Mouse (Mus musculus) regulatory T cell (primary cell): ENCODE data around the gene Omg.

Source experiments
- in situ Hi-C: fragments of 300-600 bp; cut with MboI, MseI; formaldehyde crosslinking; loops from one replicate; pipeline ENCODE4 v1.15.1; 2025; ENCODE audit warnings: high pct_unique_total_duplicates

Omg gene

DNA sequence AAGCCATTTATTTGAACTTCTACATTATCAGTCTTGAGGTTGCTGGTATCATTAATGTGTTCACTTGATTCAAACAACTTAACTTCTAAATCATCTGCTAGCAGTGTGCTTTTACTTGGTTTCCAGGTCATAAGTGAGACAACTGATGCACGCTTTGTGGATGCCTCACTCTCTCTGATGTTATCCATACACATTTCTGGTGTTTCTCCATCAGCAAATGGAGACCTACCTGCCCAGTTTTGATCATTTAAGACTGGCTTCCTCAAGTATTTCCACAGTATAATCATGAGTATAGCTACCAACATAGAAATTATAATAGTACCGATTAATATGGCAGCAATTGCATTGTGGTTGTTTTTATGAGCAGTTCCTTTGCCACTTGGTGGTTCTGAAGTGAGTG lies 11.9 kb upstream of the Omg start:
- in situ Hi-C loops = no loop called here

DNA sequence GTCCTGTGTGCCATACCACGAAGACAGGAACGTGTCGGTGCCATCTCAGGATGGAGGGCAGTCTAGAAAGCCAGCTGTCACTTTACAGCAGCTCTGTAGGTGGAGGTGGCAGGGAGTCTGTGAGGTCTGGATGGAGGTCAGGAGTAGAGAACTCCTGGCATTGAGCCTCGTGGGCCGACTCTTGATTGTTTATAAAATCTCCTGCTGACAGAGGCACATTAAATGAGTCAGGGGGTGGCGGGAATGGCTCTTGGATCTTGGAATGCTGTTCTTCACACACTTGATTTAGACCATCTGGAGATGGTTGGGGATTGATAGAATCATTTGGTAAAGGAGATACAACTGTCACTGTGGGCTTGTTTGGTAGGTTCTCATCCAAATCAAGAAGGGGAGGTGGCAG lies 11.4 kb upstream of the Omg start:
- in situ Hi-C loops = no loop called here

DNA sequence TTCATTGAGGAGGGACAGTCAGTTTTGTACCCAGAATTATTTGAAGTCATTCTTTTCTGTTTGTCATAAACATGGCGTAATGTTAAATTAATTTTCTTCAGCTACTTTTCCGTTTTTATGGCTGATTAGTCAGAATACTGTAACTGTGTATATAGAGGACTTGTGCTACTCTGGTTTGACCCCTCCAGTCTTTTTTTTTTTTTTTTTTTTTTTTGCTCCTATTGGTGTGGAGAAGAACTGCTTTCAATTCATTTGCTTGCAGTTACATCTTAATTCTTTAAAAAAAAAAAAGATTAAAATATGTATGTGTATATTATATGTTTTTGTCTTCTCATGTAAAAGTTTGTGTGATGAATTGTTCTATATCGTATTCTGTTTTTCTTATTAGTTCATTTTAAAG lies 8.1 kb upstream of the Omg start:
- in situ Hi-C loops = no loop called here

DNA sequence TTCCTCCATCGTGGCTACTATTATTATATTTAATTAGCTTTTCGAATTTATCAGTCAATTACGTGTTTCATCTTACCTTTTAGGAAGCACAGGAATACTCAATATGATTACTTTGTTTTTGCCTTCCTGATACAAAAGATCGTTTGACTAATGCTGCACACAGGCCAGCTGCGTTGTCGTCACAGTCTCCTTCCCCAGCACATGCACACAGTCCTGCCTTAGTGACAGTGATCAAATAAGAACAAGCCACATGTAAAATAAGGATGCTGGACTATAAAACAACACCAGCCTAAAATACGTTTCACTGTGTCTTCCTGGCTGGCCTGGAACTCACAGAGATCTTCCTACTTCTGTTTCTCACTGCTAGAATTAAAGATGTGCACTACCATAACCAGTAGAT lies 622 bp upstream of the Omg start:
- in situ Hi-C loops = no loop called here

DNA sequence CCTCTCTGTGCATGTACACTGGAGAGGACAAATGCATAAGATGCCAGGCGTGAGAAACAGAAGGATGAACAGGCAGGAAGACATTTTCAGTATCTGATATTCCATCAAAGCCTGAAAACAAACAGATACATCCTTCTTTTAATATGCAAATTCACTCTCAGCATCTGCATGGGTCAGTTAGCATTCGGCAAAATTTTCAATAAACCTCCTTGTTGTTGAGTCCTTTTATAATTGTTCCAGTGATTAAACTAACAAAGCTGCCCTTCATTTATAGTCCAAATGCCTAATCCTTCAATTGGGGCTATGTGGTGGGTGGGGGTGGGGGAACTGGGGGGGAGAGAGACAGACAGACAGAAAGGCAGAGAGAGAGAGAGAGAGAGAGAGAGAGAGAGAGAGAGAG lies 967 bp downstream of the Omg start:
- in situ Hi-C loops = no loop called here

DNA sequence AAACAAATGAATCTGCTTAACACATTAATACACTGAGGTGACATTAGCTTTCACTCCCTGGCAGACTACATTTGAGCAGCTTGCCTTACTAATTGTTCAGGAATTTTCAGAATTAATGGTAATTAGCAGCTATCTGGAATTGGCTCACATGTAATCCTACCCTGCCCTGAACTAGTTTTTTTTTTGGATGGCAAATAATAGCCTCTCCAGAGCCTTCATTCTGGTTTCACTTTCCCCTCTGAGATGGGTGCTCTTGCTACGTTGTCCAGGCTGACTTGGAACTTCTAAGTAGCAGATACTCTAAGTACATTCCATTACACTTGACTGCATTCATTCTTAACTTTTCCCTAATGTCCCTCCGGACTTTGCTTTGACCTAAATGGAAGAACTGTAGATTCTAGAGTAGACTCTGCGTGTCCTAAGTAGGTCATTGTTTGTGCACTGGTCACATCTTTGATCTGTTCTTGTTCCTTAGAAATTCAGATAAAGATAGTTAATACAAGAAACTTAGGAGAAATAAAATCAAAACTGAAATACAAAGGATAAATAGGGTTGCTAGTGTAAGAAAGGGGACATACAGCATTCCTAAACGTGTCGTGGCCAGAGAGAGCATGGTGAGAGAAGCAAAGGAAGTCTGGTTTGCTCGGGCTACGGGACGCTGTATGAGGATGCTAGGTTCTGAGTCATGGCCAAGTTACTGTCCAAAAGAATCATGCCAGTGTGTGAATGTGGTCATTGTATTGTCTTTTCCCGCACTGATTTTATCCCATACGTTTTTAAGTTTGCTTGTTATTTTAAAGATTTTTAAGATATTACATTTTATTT lies 8.7 kb downstream of the Omg start:
- in situ Hi-C loops = no loop called here

DNA sequence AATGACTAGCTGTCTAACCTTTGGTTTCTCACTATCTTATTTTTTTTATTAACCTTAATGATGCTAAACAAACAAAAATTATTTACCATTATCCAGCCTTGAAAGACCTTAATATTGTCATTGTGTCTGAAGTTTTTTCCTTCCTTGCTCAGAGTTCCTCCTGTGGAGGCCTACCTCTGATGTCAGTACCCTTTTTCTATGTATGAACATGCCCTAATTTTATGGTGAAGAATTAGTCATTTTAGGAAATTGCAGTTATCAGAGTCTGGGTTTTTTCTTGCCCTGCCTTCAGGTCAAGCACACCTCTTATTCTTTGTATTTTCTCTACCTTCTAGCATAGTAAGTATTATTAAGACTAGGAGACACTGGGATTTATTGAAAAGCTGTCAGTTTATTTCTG lies 19.2 kb downstream of the Omg start:
- in situ Hi-C loops = no loop called here

DNA sequence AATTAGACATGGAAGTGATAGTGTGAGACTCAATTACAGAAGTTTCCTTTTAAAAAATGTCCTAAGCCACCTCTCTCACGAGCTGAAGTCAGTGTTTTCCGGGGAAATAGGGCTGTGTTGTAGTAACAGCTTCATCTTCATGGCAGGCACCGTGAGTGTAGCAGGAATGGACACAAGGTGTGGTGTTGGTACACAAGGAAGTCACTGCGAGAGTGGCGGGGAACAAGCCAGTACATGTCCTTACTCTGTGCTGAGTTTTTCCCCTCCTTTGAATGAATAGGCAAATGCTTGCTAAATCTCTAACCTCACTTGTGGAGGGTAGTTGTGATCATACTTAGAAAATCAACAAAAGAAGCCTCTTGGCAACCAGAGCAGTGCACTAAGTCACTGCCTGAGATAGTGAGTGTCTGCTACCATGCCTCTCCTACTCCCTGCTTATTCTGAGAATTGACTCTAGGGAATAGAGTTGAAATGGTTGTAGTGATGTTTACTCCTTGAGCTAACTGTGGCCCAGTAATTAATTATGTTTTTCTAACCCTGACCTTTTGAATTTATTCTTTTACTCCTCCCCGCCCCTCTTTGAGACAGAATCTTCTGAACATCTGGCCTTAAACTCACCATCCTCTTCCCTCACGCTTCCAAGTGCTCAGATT lies 19.9 kb downstream of the Omg start:
- in situ Hi-C loops = no loop called here

DNA sequence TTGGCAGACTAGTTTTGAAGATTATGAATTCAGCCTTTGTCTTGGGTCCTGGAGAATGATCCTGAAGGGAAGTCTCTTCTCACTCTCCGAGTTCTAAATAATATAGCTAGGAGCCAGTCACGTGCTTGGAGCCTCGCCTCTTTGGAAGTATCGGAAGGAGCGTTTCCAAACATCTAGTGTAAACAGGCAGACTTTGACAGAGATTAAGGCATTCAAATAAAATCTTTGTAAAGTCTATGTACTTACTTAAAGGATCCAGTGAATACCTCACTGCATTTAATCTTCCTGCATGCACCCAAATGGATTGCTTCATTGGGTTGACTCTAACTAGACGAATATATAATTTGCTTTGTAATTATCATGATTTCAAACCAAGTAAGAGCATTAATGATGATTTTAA lies 20.5 kb downstream of the Omg start:
- in situ Hi-C loops = no loop called here

DNA sequence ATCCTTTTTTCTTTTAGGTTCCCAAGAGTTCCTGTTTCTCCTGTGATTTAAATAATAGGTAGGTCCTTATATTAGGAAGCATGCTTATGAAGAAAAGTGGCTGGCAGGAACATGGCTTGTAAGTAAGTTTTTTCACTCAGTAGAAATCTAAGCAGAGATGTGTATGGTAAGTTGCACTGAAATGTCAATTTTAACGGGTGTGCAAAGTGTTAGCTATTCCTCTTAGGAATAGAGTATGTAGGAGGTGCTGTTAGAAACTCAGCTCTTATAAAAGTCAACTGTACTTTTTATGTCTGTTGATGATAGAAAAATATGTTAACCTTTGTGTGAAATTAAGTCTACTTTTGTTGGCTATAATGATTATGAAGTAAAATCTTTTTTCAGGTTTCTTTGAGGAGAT lies 35.8 kb downstream of the Omg start:
- in situ Hi-C loops = no loop called here

DNA sequence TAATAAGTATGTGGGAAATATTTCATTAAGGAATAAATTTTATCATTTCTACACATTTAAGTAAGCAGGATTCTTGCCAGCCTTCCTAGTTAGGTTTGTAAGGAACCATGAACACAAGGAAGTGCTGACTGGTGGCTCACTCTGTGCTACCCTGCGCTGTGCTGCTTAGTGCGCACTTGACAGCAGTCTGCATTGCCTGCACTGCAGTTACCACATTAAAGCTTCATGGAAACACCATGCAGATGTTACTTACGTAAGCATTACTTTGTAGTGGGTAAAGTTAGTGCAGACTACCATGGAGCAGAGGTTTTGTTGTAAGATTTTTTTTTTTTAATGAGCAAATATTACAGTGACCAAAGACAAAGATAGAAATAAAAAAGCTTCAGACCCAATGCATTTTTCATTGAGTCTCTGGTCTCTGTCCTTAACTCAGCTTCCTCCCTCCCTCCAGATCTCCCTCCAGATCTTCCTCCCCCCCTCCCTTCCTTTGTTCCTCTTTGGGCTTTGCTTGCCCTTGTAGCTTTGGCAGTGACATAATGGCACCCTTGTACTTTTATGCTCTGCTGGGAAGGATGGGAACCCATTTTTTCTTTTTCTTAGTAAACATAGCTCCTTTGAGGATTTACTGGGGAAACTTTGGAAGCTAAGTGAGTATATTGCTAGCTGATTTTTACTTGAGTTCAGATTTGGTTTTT lies 43.0 kb downstream of the Omg start:
- in situ Hi-C loops = no loop called here

DNA sequence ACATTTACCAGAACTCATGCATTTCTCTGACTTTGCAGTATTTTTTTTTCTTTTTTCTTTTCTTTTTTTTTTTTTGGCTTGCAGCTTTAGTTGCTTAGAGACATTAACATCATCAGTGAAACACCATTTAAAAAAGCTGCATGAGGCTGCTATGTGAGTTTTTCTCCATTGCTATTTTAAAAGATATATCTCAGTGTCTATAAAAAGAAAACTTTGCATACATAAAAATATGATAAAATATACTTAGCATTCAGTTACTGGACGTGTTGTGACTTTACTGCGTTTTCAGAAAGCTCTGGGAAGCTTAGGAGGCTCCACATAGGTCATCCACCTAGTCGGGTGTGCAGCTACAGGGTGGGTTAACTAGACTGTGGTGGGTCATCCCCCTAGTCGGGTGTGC lies 44.0 kb downstream of the Omg start:
- in situ Hi-C loops = no loop called here

DNA sequence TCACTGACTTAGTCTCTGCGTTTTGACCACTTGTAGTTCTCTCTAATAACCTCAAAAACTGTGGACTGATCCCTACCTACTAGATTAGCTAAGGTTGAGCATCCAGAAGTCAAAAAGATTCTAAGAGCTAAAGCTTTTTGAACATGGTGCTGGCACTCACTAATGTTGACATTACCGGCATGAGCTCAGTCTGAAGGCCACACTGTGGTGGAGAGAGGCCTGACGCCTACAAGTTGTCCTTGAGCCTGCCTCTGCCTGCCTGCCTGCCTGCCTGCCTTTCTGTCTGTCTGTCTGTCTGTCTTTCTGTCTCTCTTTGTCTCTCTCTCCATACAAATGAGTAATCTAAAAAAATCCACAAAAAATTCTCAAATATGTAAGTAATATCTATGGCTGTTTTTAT lies 46.0 kb downstream of the Omg start:
- in situ Hi-C loops = no loop called here

DNA sequence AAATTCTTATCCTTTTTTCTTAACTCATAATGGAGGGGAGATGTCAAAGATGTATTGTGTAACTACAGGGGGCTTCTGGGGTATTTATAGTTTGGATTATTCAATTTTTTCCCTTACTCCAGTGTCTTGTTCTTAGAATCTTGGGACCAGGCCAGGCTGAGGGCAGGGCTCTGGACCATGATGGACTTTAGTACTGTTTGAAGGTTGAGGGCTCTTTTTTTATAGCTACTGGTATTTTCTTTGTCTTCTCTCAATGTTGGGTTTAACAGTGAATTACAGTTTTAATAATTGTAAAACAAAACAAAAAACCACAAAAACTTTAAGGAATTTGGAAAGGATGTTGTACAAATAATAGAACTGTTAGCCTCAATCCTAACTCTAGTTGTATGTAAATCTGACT lies 50.9 kb downstream of the Omg start:
- in situ Hi-C loops = no loop called here
